Mouse (Mus musculus): ENCODE results near the gene Mrpl37. TPM values are rescaled to one million over a fixed set of nuclear protein-coding genes. Genes with fewer than 3 reads are reported as not detected.

Gene Mrpl37
- total and polyA plus RNA-seq, 2 experiments from 2014 or later: 59.9 to 87.3 TPM

- Histone ChIP-seq H3K27me3 (ENCODE audit: control insufficient read depth, insufficient read depth, low read length) (no peaks in the 10 kb centered on the region), H3K9ac (replicated peaks; ENCODE audit: low read depth, low read length) (peak overlapping the region; percentile 81), H3K27ac (ENCODE audit: low read depth) (peak overlapping the region; percentile 44; the same call in 1 of the 2 replicates), H3K9me3 (replicated peaks; ENCODE audit: control insufficient read depth, low read length) (no peaks in the 10 kb centered on the region), H3K4me3 (ENCODE audit: low read depth, low read length) (peak overlapping the region; percentile 70), H3K36me3 (replicated peaks; ENCODE audit: control insufficient read depth, insufficient read depth, low read length) (peaks cover 25% of the 10 kb centered on the region), H3K4me2 (ENCODE audit: low read depth, low read length) (peak overlapping the region; percentile 100), H3K4me1 (ENCODE audit: control insufficient read depth, insufficient read depth) (peaks cover 14% of the 10 kb centered on the region)
- DNase-seq (ENCODE audit: low spot score) (no peak), ATAC-seq (ENCODE audit: insufficient read depth, low read depth) (peak; percentile 37)
- TF ChIP-seq CTCF (IDR thresholded peaks at IDR 0.05; ENCODE audit: low read depth) (no peak), EP300 (IDR thresholded peaks at IDR 0.05; ENCODE audit: low read depth) (no peak)
- WGBS: 4% methylated on average over 33 of the region's 33 CpGs
Observed at GRCm38 (mm10) chr4:107067151-107067840, 628 bp upstream of the Mrpl37 start.

GRCm38 (mm10) chr4:107064394-107065098, 2.1 kb downstream of the Mrpl37 start:
- peaks cover 14% of the 10 kb centered on the region for H3K4me1 ChIP-seq (ENCODE audit: control insufficient read depth, insufficient read depth)
- H3K36me3 ChIP-seq (replicated peaks; ENCODE audit: control insufficient read depth, insufficient read depth, low read length): peaks cover 51% of the 10 kb centered on the region
- no peak overlapping the region for H3K9ac ChIP-seq (replicated peaks; ENCODE audit: low read depth, low read length)
- no peak overlapping the region for H3K27ac ChIP-seq (ENCODE audit: low read depth)
- no peak overlapping the region for H3K4me3 ChIP-seq (ENCODE audit: low read depth, low read length)
- H3K9me3 ChIP-seq (replicated peaks; ENCODE audit: control insufficient read depth, low read length): no peaks in the 10 kb centered on the region
- no peak overlapping the region for H3K4me2 ChIP-seq (ENCODE audit: low read depth, low read length)
- WGBS: 90% methylated on average over 5 of the region's 5 CpGs
- H3K27me3 ChIP-seq (ENCODE audit: control insufficient read depth, insufficient read depth, low read length): no peaks in the 10 kb centered on the region
- no peak for DNase-seq (ENCODE audit: low spot score)
- TF ChIP-seq EP300 (IDR thresholded peaks at IDR 0.05; ENCODE audit: low read depth) (no peak), CTCF (IDR thresholded peaks at IDR 0.05; ENCODE audit: low read depth) (no peak)
- no peak for ATAC-seq (ENCODE audit: insufficient read depth, low read depth)

- peaks cover 14% of the 10 kb centered on the region for H3K4me1 ChIP-seq (ENCODE audit: control insufficient read depth, insufficient read depth)
- WGBS: 64% methylated on average over 3 of the region's 3 CpGs
- TF ChIP-seq EP300 (IDR thresholded peaks at IDR 0.05; ENCODE audit: low read depth): no peak
- TF ChIP-seq CTCF (IDR thresholded peaks at IDR 0.05; ENCODE audit: low read depth): no peak
Observed at GRCm38 (mm10) chr4:107063214-107063613, 3.5 kb downstream of the Mrpl37 start.

GRCm38 (mm10) chr4:107061560-107061959, 5.1 kb downstream of the Mrpl37 start:
- H3K27me3 ChIP-seq (ENCODE audit: control insufficient read depth, insufficient read depth, low read length): no peaks in the 10 kb centered on the region
- peaks cover 8% of the 10 kb centered on the region for H3K4me1 ChIP-seq (ENCODE audit: control insufficient read depth, insufficient read depth)
- no peaks in the 10 kb centered on the region for H3K9me3 ChIP-seq (replicated peaks; ENCODE audit: control insufficient read depth, low read length)
- no peak overlapping the region for H3K4me3 ChIP-seq (ENCODE audit: low read depth, low read length)
- no peak overlapping the region for H3K27ac ChIP-seq (ENCODE audit: low read depth)
- 92% methylated on average over 4 of the region's 4 CpGs for WGBS
- DNase-seq (ENCODE audit: low spot score) (no peak), ATAC-seq (ENCODE audit: insufficient read depth, low read depth) (no peak)
- H3K9ac ChIP-seq (replicated peaks; ENCODE audit: low read depth, low read length): no peak overlapping the region
- H3K4me2 ChIP-seq (ENCODE audit: low read depth, low read length): no peak overlapping the region
- no peak for TF ChIP-seq EP300 (IDR thresholded peaks at IDR 0.05; ENCODE audit: low read depth)
- no peak for TF ChIP-seq CTCF (IDR thresholded peaks at IDR 0.05; ENCODE audit: low read depth)
- H3K36me3 ChIP-seq (replicated peaks; ENCODE audit: control insufficient read depth, insufficient read depth, low read length): peaks cover 80% of the 10 kb centered on the region

More at GRCm38 (mm10) chr4:107063214-107063613, 3.5 kb downstream of the Mrpl37 start:
- Histone ChIP-seq H3K4me3 (ENCODE audit: low read depth, low read length) (no peak overlapping the region), H3K4me2 (ENCODE audit: low read depth, low read length) (no peak overlapping the region), H3K36me3 (replicated peaks; ENCODE audit: control insufficient read depth, insufficient read depth, low read length) (peaks cover 64% of the 10 kb centered on the region), H3K9me3 (replicated peaks; ENCODE audit: control insufficient read depth, low read length) (no peaks in the 10 kb centered on the region), H3K9ac (replicated peaks; ENCODE audit: low read depth, low read length) (no peak overlapping the region), H3K27me3 (ENCODE audit: control insufficient read depth, insufficient read depth, low read length) (no peaks in the 10 kb centered on the region), H3K27ac (ENCODE audit: low read depth) (no peak overlapping the region)
- DNase-seq (ENCODE audit: low spot score) (no peak), ATAC-seq (ENCODE audit: insufficient read depth, low read depth) (no peak)

- Histone ChIP-seq H3K4me1 (ENCODE audit: control insufficient read depth, insufficient read depth) (no peaks in the 10 kb centered on the region), H3K36me3 (replicated peaks; ENCODE audit: control insufficient read depth, insufficient read depth, low read length) (peaks cover 88% of the 10 kb centered on the region), H3K27me3 (ENCODE audit: control insufficient read depth, insufficient read depth, low read length) (no peaks in the 10 kb centered on the region), H3K4me2 (ENCODE audit: low read depth, low read length) (no peak overlapping the region), H3K4me3 (ENCODE audit: low read depth, low read length) (no peak overlapping the region), H3K9me3 (replicated peaks; ENCODE audit: control insufficient read depth, low read length) (no peaks in the 10 kb centered on the region), H3K27ac (ENCODE audit: low read depth) (no peak overlapping the region), H3K9ac (replicated peaks; ENCODE audit: low read depth, low read length) (no peak overlapping the region)
- no peak for DNase-seq (ENCODE audit: low spot score)
- ATAC-seq (ENCODE audit: insufficient read depth, low read depth): no peak
- WGBS: 74% methylated on average over 6 of the region's 6 CpGs
- TF ChIP-seq CTCF (IDR thresholded peaks at IDR 0.05; ENCODE audit: low read depth) (no peak), EP300 (IDR thresholded peaks at IDR 0.05; ENCODE audit: low read depth) (no peak)
Observed at GRCm38 (mm10) chr4:107058781-107059180, 7.9 kb downstream of the Mrpl37 start.
